Mouse (Mus musculus) heart, adult 2 months (tissue): ENCODE measurements around the gene Erbin.

Experiments
- CTCF ChIP-seq: fragments of 200-600 bp; IDR thresholded peaks from 2 replicates; pipeline ENCODE4 v1.8.1; 2022; ENCODE audit warnings: antibody characterized with exemption, mild to moderate bottlenecking, moderate library complexity
- EP300 ChIP-seq: fragments of 200-500 bp; IDR thresholded peaks from 2 replicates; pipeline ENCODE4 v1.6.1; 2011; ENCODE audit warnings: low read depth, low read length, control low read depth; ENCODE audit not compliant: insufficient read depth
- POLR2A ChIP-seq: fragments of 200-500 bp; IDR thresholded peaks from 2 replicates; pipeline ENCODE4 v1.6.1; 2011; ENCODE audit warnings: mild to moderate bottlenecking, low read depth, low read length, control low read depth; ENCODE audit not compliant: insufficient read depth

DNA sequence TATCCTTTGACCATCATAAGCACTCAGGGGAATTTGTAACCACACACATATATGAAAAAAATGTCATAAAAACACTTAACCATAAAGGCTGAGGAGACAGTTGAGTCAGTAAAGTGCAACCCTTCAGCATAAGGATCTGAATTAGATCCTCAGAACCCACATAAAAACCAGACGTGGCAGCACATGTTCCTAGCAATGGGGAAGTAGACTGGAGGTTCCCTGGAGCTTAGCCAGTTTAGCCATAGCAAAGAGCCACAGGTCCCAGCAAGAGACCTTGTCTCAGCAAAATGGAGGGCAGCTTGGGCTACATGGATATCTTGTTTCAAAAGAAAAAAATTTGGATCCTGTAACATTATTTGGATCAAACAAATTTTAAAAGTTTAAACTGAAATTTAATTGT is 20.3 kb downstream of the Erbin start:
- no peak for TF ChIP-seq CTCF
- TF ChIP-seq POLR2A = no peak
- TF ChIP-seq EP300 = no peak
